Mouse (Mus musculus) MEL (cell line): ENCODE results near the gene Usp36. TPM values are rescaled to one million over a fixed set of nuclear protein-coding genes. Genes with fewer than 3 reads are reported as not detected.

Source experiments
- DNase-seq: peaks from one replicate; pipeline ENCODE4 v3.0.0; 2011; ENCODE audit warnings: low read depth, low spot score
- H3K27ac ChIP-seq: 2 replicates; pipeline ENCODE4 v1.5.1; 2012; ENCODE audit warnings: low read depth, mild to moderate bottlenecking, control low read depth, low read length, moderate library complexity; ENCODE audit not compliant: control insufficient read depth
- H3K27me3 ChIP-seq, 2 experiments: fragments of 150-350 bp in 1 of 2; sonication (generic) in 1 of 2; 2 replicates each; pipeline ENCODE4 v1.6.1; 2012; ENCODE audit warnings: low read length in 2 of 2, mild to moderate bottlenecking in 2 of 2, improper control_type of control experiment in 1 of 2, moderate library complexity in 1 of 2; ENCODE audit not compliant: insufficient read depth in 2 of 2, control insufficient read depth in 1 of 2
- H3K36me3 ChIP-seq, 2 experiments: 2 replicates each; pipeline ENCODE4 v1.6.1; 2012 to 2014; ENCODE audit warnings: low read length in 2 of 2, improper control_type of control experiment in 1 of 2, inconsistent platforms in 1 of 2, mild to moderate bottlenecking in 1 of 2; ENCODE audit not compliant: insufficient read depth in 2 of 2, control insufficient read depth in 1 of 2
- H3K4me1 ChIP-seq, 2 experiments: fragments of 150-350 bp in 1 of 2; sonication (generic) in 1 of 2; 2 replicates each; pipeline ENCODE4 v1.6.1; 2012; ENCODE audit warnings: low read length in 2 of 2, improper control_type of control experiment in 1 of 2, mild to moderate bottlenecking in 1 of 2; ENCODE audit not compliant: insufficient read depth in 2 of 2, control insufficient read depth in 1 of 2
- H3K4me3 ChIP-seq, 2 experiments: fragments of 150-350 bp in 1 of 2; sonication (generic) in 1 of 2; 2 replicates each; pipeline ENCODE4 v1.5.1; 2012; ENCODE audit warnings: low read depth in 2 of 2, low read length in 2 of 2, mild to moderate bottlenecking in 2 of 2, moderate library complexity in 2 of 2, control low read depth in 1 of 2, improper control_type of control experiment in 1 of 2; ENCODE audit not compliant: control insufficient read depth in 1 of 2, insufficient read depth in 1 of 2
- H3K79me2 ChIP-seq: 2 replicates; pipeline ENCODE4 v1.6.1; 2012; ENCODE audit warnings: mild to moderate bottlenecking, low read length, moderate library complexity; ENCODE audit not compliant: control insufficient read depth, poor library complexity, insufficient read depth
- H3K9ac ChIP-seq: 2 replicates; pipeline ENCODE4 v1.6.1; 2012; ENCODE audit warnings: low read depth, mild to moderate bottlenecking, control low read depth, low read length, moderate library complexity; ENCODE audit not compliant: control insufficient read depth, poor library complexity, severe bottlenecking
- H3K9me3 ChIP-seq: fragments of 150-350 bp; sonication (generic); replicated peaks from 2 replicates; pipeline ENCODE4 v1.6.1; 2012; ENCODE audit warnings: mild to moderate bottlenecking, low read length, improper control_type of control experiment, moderate library complexity; ENCODE audit not compliant: insufficient read depth
- CHD1 ChIP-seq: IDR thresholded peaks from 2 replicates; pipeline ENCODE4 v1.6.1; 2012; ENCODE audit warnings: low read depth, mild to moderate bottlenecking, inconsistent platforms, low read length, improper control_type of control experiment
- E2F4 ChIP-seq: IDR thresholded peaks from 2 replicates; pipeline ENCODE4 v1.6.1; 2011; ENCODE audit warnings: low read depth, low read length, improper control_type of control experiment, borderline replicate concordance
- ELF1 ChIP-seq: IDR thresholded peaks from 2 replicates; pipeline ENCODE4 v1.6.1; 2014; ENCODE audit warnings: low read depth, mild to moderate bottlenecking, inconsistent platforms, low read length, improper control_type of control experiment, moderate library complexity
- EP300 ChIP-seq, 2 experiments: IDR thresholded peaks; 2 replicates each; pipeline ENCODE4 v1.6.1; 2011; ENCODE audit warnings: improper control_type of control experiment in 2 of 2, low read length in 2 of 2, low read depth in 1 of 2, mild to moderate bottlenecking in 1 of 2
- GABPA ChIP-seq: IDR thresholded peaks from 2 replicates; pipeline ENCODE4 v1.6.1; 2012; ENCODE audit warnings: low read depth, mild to moderate bottlenecking, inconsistent platforms, low read length, improper control_type of control experiment, moderate library complexity
- GATA1 ChIP-seq: IDR thresholded peaks from 2 replicates; pipeline ENCODE4 v1.6.1; 2011; ENCODE audit warnings: low read depth, low read length, improper control_type of control experiment
- JUND ChIP-seq: IDR thresholded peaks from 2 replicates; pipeline ENCODE4 v1.6.1; 2011; ENCODE audit warnings: low read depth, mild to moderate bottlenecking, improper control_type of control experiment, low read length
- MAFK ChIP-seq: IDR thresholded peaks from 2 replicates; pipeline ENCODE4 v1.6.1; 2011; ENCODE audit warnings: low read depth, mild to moderate bottlenecking, low read length, improper control_type of control experiment, borderline replicate concordance
- MAX ChIP-seq: IDR thresholded peaks from 2 replicates; pipeline ENCODE4 v1.6.1; 2011; ENCODE audit warnings: low read length, improper control_type of control experiment
- MAZ ChIP-seq: IDR thresholded peaks from 2 replicates; pipeline ENCODE4 v1.6.1; 2012; ENCODE audit warnings: low read depth, mild to moderate bottlenecking, inconsistent platforms, low read length, improper control_type of control experiment
- MEF2A ChIP-seq: IDR thresholded peaks from 2 replicates; pipeline ENCODE4 v1.6.1; 2014; ENCODE audit warnings: low read depth, mild to moderate bottlenecking, inconsistent platforms, low read length, improper control_type of control experiment; ENCODE audit not compliant: poor library complexity, insufficient replicate concordance, severe bottlenecking; ENCODE audit errors: extremely low read depth
- NRF1 ChIP-seq: IDR thresholded peaks from 2 replicates; pipeline ENCODE4 v1.6.1; 2014; ENCODE audit warnings: low read depth, mild to moderate bottlenecking, inconsistent platforms, low read length, improper control_type of control experiment, moderate library complexity; ENCODE audit not compliant: poor library complexity, insufficient read depth, severe bottlenecking
- POLR2AphosphoS2 ChIP-seq: IDR thresholded peaks from 2 replicates; pipeline ENCODE4 v1.6.1; 2011; ENCODE audit warnings: low read length, improper control_type of control experiment
- SIN3A ChIP-seq: IDR thresholded peaks from 2 replicates; pipeline ENCODE4 v1.6.1; 2012; ENCODE audit warnings: low read length, improper control_type of control experiment, inconsistent platforms
- TAL1 ChIP-seq: IDR thresholded peaks from 2 replicates; pipeline ENCODE4 v1.6.1; 2012; ENCODE audit warnings: mild to moderate bottlenecking, inconsistent platforms, low read length, moderate library complexity, mixed read lengths
- TBP ChIP-seq: IDR thresholded peaks from 2 replicates; pipeline ENCODE4 v1.8.0; 2011; ENCODE audit warnings: low read depth, low read length, improper control_type of control experiment
- TCF12 ChIP-seq: IDR thresholded peaks from 2 replicates; pipeline ENCODE4 v1.6.1; 2014; ENCODE audit warnings: low read depth, mild to moderate bottlenecking, inconsistent platforms, low read length, improper control_type of control experiment, moderate library complexity
- USF1 ChIP-seq: IDR thresholded peaks from 2 replicates; pipeline ENCODE4 v1.6.1; 2014; ENCODE audit warnings: low read depth, mild to moderate bottlenecking, inconsistent platforms, low read length, improper control_type of control experiment, moderate library complexity
- ZMIZ1 ChIP-seq: IDR thresholded peaks from 2 replicates; pipeline ENCODE4 v1.6.1; 2012; ENCODE audit warnings: low read depth, mild to moderate bottlenecking, inconsistent platforms, low read length, improper control_type of control experiment, moderate library complexity
- polyA plus RNA-seq, 2 experiments: library from polyadenylated mRNA; stranded (reverse) in 1 of 2; unstranded in 1 of 2; fragments of >175 nt in 1 of 2; fragments of >200 nt in 1 of 2; gene quantifications; 2 replicates each; pipeline versions ENCODE4 v1.2.1 to v1.2.4; 2012; ENCODE audit warnings: low replicate concordance in 2 of 2, low read depth in 1 of 2; ENCODE audit not compliant: insufficient read length in 2 of 2, insufficient read depth in 1 of 2, missing spikeins in 1 of 2
- total RNA-seq: library from RNA; depleted of rRNA; stranded (reverse); fragments of 300-350 nt; gene quantifications from 2 replicates; pipeline ENCODE4 v1.2.3, GENCODE M21; 2012

Usp36 gene
- total and polyA plus RNA-seq, 3 experiments: 24.8 to 89.6 (median 50.7) TPM

- Histone ChIP-seq H3K27ac (no peak overlapping the region), H3K27me3 (no peaks in the 10 kb centered on the region), H3K4me1 (peaks cover 2 to 21% of the 10 kb centered on the region in 2 experiments), H3K9ac (peak overlapping the region; percentile 59), H3K36me3 (peaks cover 0 to 10% of the 10 kb centered on the region in 2 experiments; a peak in 2 of 4 replicates), H3K4me3 (peak overlapping the region; percentile 24 to 52), H3K9me3 (no peaks in the 10 kb centered on the region), H3K79me2 (no peaks in the 10 kb centered on the region)
- TF ChIP-seq ZMIZ1: no peak
- TF ChIP-seq SIN3A: no peak
- no peak for TF ChIP-seq EP300 (IDR thresholded peaks at IDR 0.05; ENCODE audit: low read depth in 1 of 2, low read length in 2 of 2)
- TF ChIP-seq MAFK: no peak
- TF ChIP-seq JUND: no peak
- TF ChIP-seq POLR2AphosphoS2: no peak
- TF ChIP-seq MAX: no peak
- no peak for TF ChIP-seq ELF1
- no peak for TF ChIP-seq E2F4
- no peak for TF ChIP-seq MAZ
- TF ChIP-seq GATA1: no peak
- no peak for TF ChIP-seq CHD1
- no peak for TF ChIP-seq GABPA
- TF ChIP-seq MEF2A: no peak
- no peak for TF ChIP-seq NRF1
- no peak for TF ChIP-seq TAL1
- peak; percentile 57 for DNase-seq
Observed at GRCm38 (mm10) chr11:118212636-118213112, 77.4 kb downstream of the Usp36 start.

GRCm38 (mm10) chr11:118211749-118212635 is 78.1 kb downstream of the Usp36 start:
- H3K9ac ChIP-seq: peak overlapping the region; percentile 59
- TF ChIP-seq USF1: no peak
- TF ChIP-seq CHD1: no peak
- TF ChIP-seq TBP: peak; percentile 33; the same call in 1 of the 2 replicates
- TF ChIP-seq GABPA: no peak
- TF ChIP-seq TCF12: no peak
- no peaks in the 10 kb centered on the region for H3K27me3 ChIP-seq
- H3K36me3 ChIP-seq: peaks cover 0 to 10% of the 10 kb centered on the region in 2 experiments; a peak in 2 of 4 replicates
- peak overlapping the region; percentile 68 for H3K27ac ChIP-seq
- H3K4me1 ChIP-seq: peaks cover 2 to 21% of the 10 kb centered on the region in 2 experiments
- H3K79me2 ChIP-seq: no peaks in the 10 kb centered on the region
- H3K9me3 ChIP-seq: no peaks in the 10 kb centered on the region
- H3K4me3 ChIP-seq: peak overlapping the region; percentile 24 to 52
- peak; percentile 89 for DNase-seq
